Mouse (Mus musculus): Measurements from ENCODE around the gene Plekhs1. TPM values are rescaled to one million over a fixed set of nuclear protein-coding genes. Genes with fewer than 3 reads are reported as not detected.

Gene Plekhs1
- polyA plus RNA-seq, 1 experiment from 2014 or later: 0.18 TPM

- Histone ChIP-seq H3K36me3 (no peaks in the 10 kb centered on the region), H3K9ac (no peak overlapping the region), H3K27ac (no peak overlapping the region), H3K4me2 (replicated peaks) (no peak overlapping the region), H3K27me3 (no peaks in the 10 kb centered on the region), H3K4me3 (no peak overlapping the region), H3K4me1 (no peaks in the 10 kb centered on the region), H3K9me3 (replicated peaks) (no peaks in the 10 kb centered on the region)
- WGBS: 75% methylated on average over 2 of the region's 2 CpGs
- no peak for ATAC-seq (ENCODE audit: low FRiP score)
These were observed 1.2 kb upstream of the Plekhs1 start for GRCm38 (mm10) chr19:56460241-56460640.

GRCm38 (mm10) chr19:56462786-56463185 is 1.3 kb downstream of the Plekhs1 start:
- H3K4me2 ChIP-seq (replicated peaks): no peak overlapping the region
- WGBS: 80% methylated on average over 4 of the region's 4 CpGs
- no peak for ATAC-seq (ENCODE audit: low FRiP score)
- no peaks in the 10 kb centered on the region for H3K27me3 ChIP-seq
- H3K9me3 ChIP-seq (replicated peaks): no peaks in the 10 kb centered on the region
- H3K36me3 ChIP-seq: no peaks in the 10 kb centered on the region
- H3K27ac ChIP-seq: no peak overlapping the region
- H3K4me1 ChIP-seq: no peaks in the 10 kb centered on the region
- H3K4me3 ChIP-seq: no peak overlapping the region
- H3K9ac ChIP-seq: no peak overlapping the region

- no peak overlapping the region for H3K27ac ChIP-seq
- no peaks in the 10 kb centered on the region for H3K4me1 ChIP-seq
- H3K27me3 ChIP-seq: no peaks in the 10 kb centered on the region
- H3K9me3 ChIP-seq (replicated peaks): no peaks in the 10 kb centered on the region
- no peak overlapping the region for H3K9ac ChIP-seq
- H3K4me3 ChIP-seq: no peak overlapping the region
- H3K4me2 ChIP-seq (replicated peaks): no peak overlapping the region
- 79% methylated on average over 8 of the region's 8 CpGs for WGBS
- no peaks in the 10 kb centered on the region for H3K36me3 ChIP-seq
- ATAC-seq (ENCODE audit: low FRiP score): no peak
These were observed 5.0 kb downstream of the Plekhs1 start for GRCm38 (mm10) chr19:56466486-56466885.

- Histone ChIP-seq H3K27me3 (peaks cover 3% of the 10 kb centered on the region), H3K9me3 (replicated peaks) (no peaks in the 10 kb centered on the region), H3K36me3 (no peaks in the 10 kb centered on the region), H3K4me1 (peaks cover 2% of the 10 kb centered on the region; the same call in 1 of the 2 replicates), H3K4me2 (replicated peaks) (no peak overlapping the region), H3K9ac (no peak overlapping the region), H3K27ac (no peak overlapping the region), H3K4me3 (no peak overlapping the region)
- 78% methylated on average over 14 of the region's 14 CpGs for WGBS
- ATAC-seq (ENCODE audit: low FRiP score): no peak
These were observed 9.0 kb downstream of the Plekhs1 start for GRCm38 (mm10) chr19:56470286-56471020.

- Histone ChIP-seq H3K4me2 (replicated peaks) (no peak overlapping the region), H3K4me1 (peaks cover 2% of the 10 kb centered on the region; the same call in 1 of the 2 replicates), H3K9me3 (replicated peaks) (no peaks in the 10 kb centered on the region), H3K9ac (no peak overlapping the region), H3K27ac (no peak overlapping the region), H3K27me3 (peaks cover 3% of the 10 kb centered on the region), H3K4me3 (no peak overlapping the region), H3K36me3 (no peaks in the 10 kb centered on the region)
- ATAC-seq (ENCODE audit: low FRiP score): no peak
- 79% methylated on average over 10 of the region's 10 CpGs for WGBS
These were observed 10.5 kb downstream of the Plekhs1 start for GRCm38 (mm10) chr19:56471934-56472333.

GRCm38 (mm10) chr19:56474869-56475550 is 13.6 kb downstream of the Plekhs1 start:
- ATAC-seq (ENCODE audit: low FRiP score): peak; percentile 54; the same call in 1 of the 2 replicates
- no peak overlapping the region for H3K9ac ChIP-seq
- H3K4me2 ChIP-seq (replicated peaks): peak overlapping the region; percentile 19
- WGBS: 56% methylated on average over 19 of the region's 19 CpGs
- no peak overlapping the region for H3K4me3 ChIP-seq
- H3K4me1 ChIP-seq: peaks cover 2% of the 10 kb centered on the region; the same call in 1 of the 2 replicates
- H3K27me3 ChIP-seq: peaks cover 3% of the 10 kb centered on the region
- no peaks in the 10 kb centered on the region for H3K36me3 ChIP-seq
- H3K27ac ChIP-seq: no peak overlapping the region
- H3K9me3 ChIP-seq (replicated peaks): no peaks in the 10 kb centered on the region

GRCm38 (mm10) chr19:56476546-56476945 is 15.1 kb downstream of the Plekhs1 start:
- Histone ChIP-seq H3K27me3 (peaks cover 3% of the 10 kb centered on the region), H3K27ac (no peak overlapping the region), H3K36me3 (no peaks in the 10 kb centered on the region), H3K4me1 (peaks cover 2% of the 10 kb centered on the region; the same call in 1 of the 2 replicates), H3K9ac (no peak overlapping the region), H3K4me2 (replicated peaks) (no peak overlapping the region), H3K4me3 (no peak overlapping the region), H3K9me3 (replicated peaks) (no peaks in the 10 kb centered on the region)
- WGBS: 30% methylated on average over 2 of the region's 2 CpGs
- peak; percentile 19; the same call in 1 of the 2 replicates for ATAC-seq (ENCODE audit: low FRiP score)

GRCm38 (mm10) chr19:56477253-56477652 is 15.8 kb downstream of the Plekhs1 start:
- WGBS: 87% methylated on average over 5 of the region's 5 CpGs
- no peaks in the 10 kb centered on the region for H3K9me3 ChIP-seq (replicated peaks)
- H3K27me3 ChIP-seq: peaks cover 3% of the 10 kb centered on the region
- no peak overlapping the region for H3K27ac ChIP-seq
- peaks cover 2% of the 10 kb centered on the region; the same call in 1 of the 2 replicates for H3K4me1 ChIP-seq
- no peak overlapping the region for H3K9ac ChIP-seq
- no peak overlapping the region for H3K4me3 ChIP-seq
- H3K4me2 ChIP-seq (replicated peaks): no peak overlapping the region
- no peak for ATAC-seq (ENCODE audit: low FRiP score)
- H3K36me3 ChIP-seq: no peaks in the 10 kb centered on the region

GRCm38 (mm10) chr19:56477832-56478231 is 16.4 kb downstream of the Plekhs1 start:
- Histone ChIP-seq H3K27ac (no peak overlapping the region), H3K4me3 (no peak overlapping the region), H3K9ac (no peak overlapping the region), H3K4me2 (replicated peaks) (no peak overlapping the region), H3K4me1 (peaks cover 2% of the 10 kb centered on the region; the same call in 1 of the 2 replicates), H3K36me3 (no peaks in the 10 kb centered on the region), H3K9me3 (replicated peaks) (no peaks in the 10 kb centered on the region), H3K27me3 (no peaks in the 10 kb centered on the region; the same call in none of the 2 replicates)
- 33% methylated on average over 3 of the region's 3 CpGs for WGBS
- ATAC-seq (ENCODE audit: low FRiP score): no peak

GRCm38 (mm10) chr19:56484630-56485375 is 23.4 kb downstream of the Plekhs1 start:
- no peaks in the 10 kb centered on the region for H3K27me3 ChIP-seq
- ATAC-seq (ENCODE audit: low FRiP score): no peak
- H3K4me1 ChIP-seq: peaks cover 14% of the 10 kb centered on the region
- no peaks in the 10 kb centered on the region for H3K9me3 ChIP-seq (replicated peaks)
- H3K9ac ChIP-seq: no peak overlapping the region
- H3K4me3 ChIP-seq: no peak overlapping the region
- H3K36me3 ChIP-seq: no peaks in the 10 kb centered on the region
- H3K4me2 ChIP-seq (replicated peaks): no peak overlapping the region
- H3K27ac ChIP-seq: no peak overlapping the region
- WGBS: 41% methylated on average over 13 of the region's 13 CpGs

GRCm38 (mm10) chr19:56485376-56486271 is 24.2 kb downstream of the Plekhs1 start:
- no peak overlapping the region for H3K27ac ChIP-seq
- H3K4me1 ChIP-seq: peaks cover 14% of the 10 kb centered on the region
- H3K36me3 ChIP-seq: no peaks in the 10 kb centered on the region
- no peaks in the 10 kb centered on the region for H3K9me3 ChIP-seq (replicated peaks)
- H3K27me3 ChIP-seq: no peaks in the 10 kb centered on the region
- no peak overlapping the region for H3K4me2 ChIP-seq (replicated peaks)
- WGBS: 69% methylated on average over 13 of the region's 13 CpGs
- no peak overlapping the region for H3K9ac ChIP-seq
- H3K4me3 ChIP-seq: no peak overlapping the region
- ATAC-seq (ENCODE audit: low FRiP score): no peak

Data from hindbrain, embryonic 12.5 days (tissue).